Mouse (Mus musculus): ENCODE results near the gene Aff3.

- TF ChIP-seq POLR2A (IDR thresholded peaks at IDR 0.05; ENCODE audit: insufficient read depth, low read depth, low read length) (no peak), CTCF (IDR thresholded peaks at IDR 0.05; ENCODE audit: insufficient read depth, low read depth, low read length) (no peak)
Observed at GRCm38 (mm10) chr1:38308705-38308996, 356.1 kb downstream of the Aff3 start.
